Mouse (Mus musculus) embryonic fibroblast, embryonic 13.5 days (primary cell): Measurements from ENCODE around the gene Vangl1.

ENCODE experiments used
- CTCF ChIP-seq: IDR thresholded peaks from 2 replicates; pipeline ENCODE4 v1.5.1; 2011; ENCODE audit warnings: mild to moderate bottlenecking, control low read depth, low read length, moderate library complexity, borderline replicate concordance; ENCODE audit not compliant: insufficient read depth
- POLR2A ChIP-seq: IDR thresholded peaks from 2 replicates; pipeline ENCODE4 v1.6.1; 2011; ENCODE audit warnings: low read depth, mild to moderate bottlenecking, control low read depth, low read length, moderate library complexity

- TF ChIP-seq CTCF (no peak), POLR2A (no peak)
These were observed 38.4 kb upstream of the Vangl1 start for GRCm38 (mm10) chr3:102242854-102243253.
